Mouse (Mus musculus): ENCODE results near the gene Cxcl16.

- TF ChIP-seq CTCF (IDR thresholded peaks at IDR 0.05) (no peak), POLR2A (IDR thresholded peaks at IDR 0.05; ENCODE audit: insufficient read depth, low read depth, low read length) (no peak), EP300 (IDR thresholded peaks at IDR 0.05; ENCODE audit: insufficient read depth, low read depth, low read length) (no peak)
Observed at GRCm38 (mm10) chr11:70438728-70439374, 20.9 kb downstream of the Cxcl16 start.
